Mouse (Mus musculus): ENCODE data around the gene Abl1. TPM values are rescaled to one million over a fixed set of nuclear protein-coding genes. Genes with fewer than 3 reads are reported as not detected.

The Abl1 gene
- polyA plus RNA-seq, 1 experiment = 44.8 TPM

DNA sequence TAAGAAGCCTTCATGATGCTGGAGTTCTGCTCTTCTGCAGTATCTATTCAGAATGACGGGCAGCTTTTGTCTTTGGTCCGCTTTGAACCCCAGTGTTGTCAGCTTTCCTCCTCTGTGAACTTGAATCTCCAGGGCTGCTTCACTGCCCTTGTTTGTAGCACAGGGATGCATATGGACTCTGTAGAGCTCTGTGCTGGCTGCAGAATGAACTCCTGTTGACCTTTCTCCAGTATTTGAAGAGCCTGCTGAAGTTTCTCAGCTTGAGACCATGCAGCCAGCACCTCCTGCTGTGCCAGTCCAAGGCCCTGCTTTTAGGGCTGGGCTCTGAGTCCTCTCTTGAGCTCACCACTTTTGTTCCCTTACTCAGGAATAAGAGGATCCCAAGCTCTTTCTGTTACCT, 74.7 kb downstream of the Abl1 start:
- TF ChIP-seq POLR2A (IDR thresholded peaks at IDR 0.05; ENCODE audit: insufficient read depth, low read length) (no peak), EP300 (IDR thresholded peaks at IDR 0.05; ENCODE audit: insufficient read depth, low read depth, low read length) (0 out of 2 replicates have a peak, but pooled peaks have one; percentile 8)
- Histone ChIP-seq H3K4me3 (ENCODE audit: low read depth, low read length) (no peak overlapping the region), H3K27me3 (ENCODE audit: control insufficient read depth, insufficient read depth, low read length, poor library complexity, severe bottlenecking) (no peaks in the 10 kb centered on the region), H3K9me3 (replicated peaks; ENCODE audit: control insufficient read depth, insufficient read depth, low read length, poor library complexity, severe bottlenecking) (no peaks in the 10 kb centered on the region), H3K27ac (ENCODE audit: insufficient read depth, low read length) (no peak overlapping the region), H3K36me3 (ENCODE audit: control insufficient read depth, insufficient read depth, low read length, poor library complexity, severe bottlenecking) (no peaks in the 10 kb centered on the region), H3K9ac (ENCODE audit: low read depth, poor library complexity, severe bottlenecking) (no peak overlapping the region), H3K4me1 (ENCODE audit: control insufficient read depth, insufficient read depth, low read length) (peaks cover 4% of the 10 kb centered on the region)

DNA sequence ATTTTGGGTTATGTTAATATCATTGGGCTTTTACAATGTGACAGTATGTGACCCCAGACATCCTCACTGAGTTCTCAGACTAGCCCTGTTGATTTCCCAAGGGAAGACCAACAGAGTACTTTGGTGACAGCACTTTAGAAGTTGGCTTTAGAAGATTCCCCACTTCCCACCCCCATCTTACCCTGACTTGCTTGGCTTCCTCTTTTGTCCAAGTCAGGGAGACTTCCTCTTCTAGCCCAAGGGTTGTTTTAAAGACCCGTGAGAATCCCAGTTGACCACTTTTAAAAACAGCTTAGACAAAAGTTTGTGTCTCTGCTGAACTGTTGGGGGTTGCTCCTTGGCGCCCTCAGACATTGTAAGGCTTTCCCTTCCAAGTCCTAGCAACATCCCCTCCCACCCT, 75.1 kb downstream of the Abl1 start:
- H3K4me3 ChIP-seq (ENCODE audit: low read depth, low read length) = no peak overlapping the region
- no peak overlapping the region for H3K27ac ChIP-seq (ENCODE audit: insufficient read depth, low read length)

DNA sequence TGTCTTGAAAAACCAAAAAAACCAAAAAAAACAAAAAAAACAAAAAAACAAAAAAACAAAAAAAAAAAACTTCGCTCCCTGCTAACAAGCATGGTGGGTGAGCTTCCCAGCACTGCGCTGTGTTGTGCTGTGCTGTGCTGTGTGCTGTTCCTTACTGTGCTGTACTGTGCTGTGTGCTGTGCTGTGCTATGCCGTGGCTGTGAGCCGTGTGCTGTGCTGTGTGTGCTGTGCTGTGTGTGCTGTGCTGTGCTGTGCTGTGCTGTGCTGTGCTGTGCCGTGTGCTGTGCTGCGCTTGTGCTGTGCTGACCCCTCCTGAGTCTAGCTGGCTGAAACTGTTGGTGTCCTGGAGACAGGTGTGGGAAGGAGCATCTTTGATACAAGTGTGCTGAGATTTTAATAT, 78.9 kb downstream of the Abl1 start:
- Histone ChIP-seq H3K9ac (ENCODE audit: low read depth, poor library complexity, severe bottlenecking) (no peak overlapping the region), H3K4me1 (ENCODE audit: control insufficient read depth, insufficient read depth, low read length) (peaks cover 7% of the 10 kb centered on the region)
- TF ChIP-seq CTCF (IDR thresholded peaks at IDR 0.05; ENCODE audit: low read depth, low read length) (no peak), EP300 (IDR thresholded peaks at IDR 0.05; ENCODE audit: insufficient read depth, low read depth, low read length) (no peak), POLR2A (IDR thresholded peaks at IDR 0.05; ENCODE audit: insufficient read depth, low read length) (no peak)

More for the DNA sequence above, 75.1 kb downstream of the Abl1 start:
- Histone ChIP-seq H3K27me3 (ENCODE audit: control insufficient read depth, insufficient read depth, low read length, poor library complexity, severe bottlenecking) (no peaks in the 10 kb centered on the region), H3K4me1 (ENCODE audit: control insufficient read depth, insufficient read depth, low read length) (peaks cover 4% of the 10 kb centered on the region), H3K9ac (ENCODE audit: low read depth, poor library complexity, severe bottlenecking) (no peak overlapping the region), H3K36me3 (ENCODE audit: control insufficient read depth, insufficient read depth, low read length, poor library complexity, severe bottlenecking) (no peaks in the 10 kb centered on the region), H3K9me3 (replicated peaks; ENCODE audit: control insufficient read depth, insufficient read depth, low read length, poor library complexity, severe bottlenecking) (no peaks in the 10 kb centered on the region)
- TF ChIP-seq EP300 (IDR thresholded peaks at IDR 0.05; ENCODE audit: insufficient read depth, low read depth, low read length) (no peak), CTCF (IDR thresholded peaks at IDR 0.05; ENCODE audit: low read depth, low read length) (no peak), POLR2A (IDR thresholded peaks at IDR 0.05; ENCODE audit: insufficient read depth, low read length) (no peak)

DNA sequence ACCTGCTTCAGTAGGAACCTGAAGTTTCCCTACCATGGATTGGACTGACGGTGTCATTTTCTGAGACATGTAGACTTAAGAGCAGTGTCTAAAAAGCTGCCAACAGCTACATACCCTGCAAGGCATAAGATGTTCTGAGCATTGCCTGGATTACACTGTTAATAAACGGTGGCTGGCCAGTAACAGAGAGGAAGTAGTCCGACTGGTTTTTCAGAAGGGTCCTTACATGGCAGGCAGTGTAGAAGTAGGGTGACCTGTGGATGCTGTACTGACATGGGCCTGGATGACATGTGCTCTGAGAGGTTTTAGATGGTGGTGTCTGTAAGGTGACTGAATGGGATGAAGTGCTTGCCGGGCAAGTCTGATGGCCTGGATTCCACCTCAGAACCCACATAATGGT, 79.6 kb downstream of the Abl1 start:
- Histone ChIP-seq H3K27ac (ENCODE audit: insufficient read depth, low read length) (no peak overlapping the region), H3K9me3 (replicated peaks; ENCODE audit: control insufficient read depth, insufficient read depth, low read length, poor library complexity, severe bottlenecking) (no peaks in the 10 kb centered on the region), H3K9ac (ENCODE audit: low read depth, poor library complexity, severe bottlenecking) (no peak overlapping the region), H3K36me3 (ENCODE audit: control insufficient read depth, insufficient read depth, low read length, poor library complexity, severe bottlenecking) (no peaks in the 10 kb centered on the region), H3K4me1 (ENCODE audit: control insufficient read depth, insufficient read depth, low read length) (peaks cover 7% of the 10 kb centered on the region), H3K4me3 (ENCODE audit: low read depth, low read length) (no peak overlapping the region), H3K27me3 (ENCODE audit: control insufficient read depth, insufficient read depth, low read length, poor library complexity, severe bottlenecking) (no peaks in the 10 kb centered on the region)
- TF ChIP-seq CTCF (IDR thresholded peaks at IDR 0.05; ENCODE audit: low read depth, low read length) (no peak), POLR2A (IDR thresholded peaks at IDR 0.05; ENCODE audit: insufficient read depth, low read length) (no peak), EP300 (IDR thresholded peaks at IDR 0.05; ENCODE audit: insufficient read depth, low read depth, low read length) (no peak)

More for the DNA sequence above, 78.9 kb downstream of the Abl1 start:
- Histone ChIP-seq H3K36me3 (ENCODE audit: control insufficient read depth, insufficient read depth, low read length, poor library complexity, severe bottlenecking) (no peaks in the 10 kb centered on the region), H3K27ac (ENCODE audit: insufficient read depth, low read length) (no peak overlapping the region), H3K27me3 (ENCODE audit: control insufficient read depth, insufficient read depth, low read length, poor library complexity, severe bottlenecking) (no peaks in the 10 kb centered on the region), H3K9me3 (replicated peaks; ENCODE audit: control insufficient read depth, insufficient read depth, low read length, poor library complexity, severe bottlenecking) (no peaks in the 10 kb centered on the region), H3K4me3 (ENCODE audit: low read depth, low read length) (no peak overlapping the region)

- Histone ChIP-seq H3K4me3 (ENCODE audit: low read depth, low read length) (no peak overlapping the region), H3K27ac (ENCODE audit: insufficient read depth, low read length) (no peak overlapping the region), H3K4me1 (ENCODE audit: control insufficient read depth, insufficient read depth, low read length) (peaks cover 7% of the 10 kb centered on the region), H3K27me3 (ENCODE audit: control insufficient read depth, insufficient read depth, low read length, poor library complexity, severe bottlenecking) (no peaks in the 10 kb centered on the region), H3K36me3 (ENCODE audit: control insufficient read depth, insufficient read depth, low read length, poor library complexity, severe bottlenecking) (no peaks in the 10 kb centered on the region), H3K9ac (ENCODE audit: low read depth, poor library complexity, severe bottlenecking) (no peak overlapping the region), H3K9me3 (replicated peaks; ENCODE audit: control insufficient read depth, insufficient read depth, low read length, poor library complexity, severe bottlenecking) (no peaks in the 10 kb centered on the region)
- no peak for TF ChIP-seq CTCF (IDR thresholded peaks at IDR 0.05; ENCODE audit: low read depth, low read length)
- no peak for TF ChIP-seq POLR2A (IDR thresholded peaks at IDR 0.05; ENCODE audit: insufficient read depth, low read length)
Measured at GRCm38 (mm10) chr2:31769115-31769514, 80.9 kb downstream of the Abl1 start.

GRCm38 (mm10) chr2:31769631-31770111, 81.5 kb downstream of the Abl1 start:
- H3K36me3 ChIP-seq (ENCODE audit: control insufficient read depth, insufficient read depth, low read length, poor library complexity, severe bottlenecking) = no peaks in the 10 kb centered on the region
- no peak for TF ChIP-seq CTCF (IDR thresholded peaks at IDR 0.05; ENCODE audit: low read depth, low read length)
- no peak for TF ChIP-seq POLR2A (IDR thresholded peaks at IDR 0.05; ENCODE audit: insufficient read depth, low read length)
- TF ChIP-seq EP300 (IDR thresholded peaks at IDR 0.05; ENCODE audit: insufficient read depth, low read depth, low read length) = no peak
- no peak overlapping the region for H3K27ac ChIP-seq (ENCODE audit: insufficient read depth, low read length)
- H3K4me3 ChIP-seq (ENCODE audit: low read depth, low read length) = no peak overlapping the region
- H3K9me3 ChIP-seq (replicated peaks; ENCODE audit: control insufficient read depth, insufficient read depth, low read length, poor library complexity, severe bottlenecking) = no peaks in the 10 kb centered on the region
- H3K9ac ChIP-seq (ENCODE audit: low read depth, poor library complexity, severe bottlenecking) = no peak overlapping the region
- H3K27me3 ChIP-seq (ENCODE audit: control insufficient read depth, insufficient read depth, low read length, poor library complexity, severe bottlenecking) = no peaks in the 10 kb centered on the region
- peaks cover 7% of the 10 kb centered on the region for H3K4me1 ChIP-seq (ENCODE audit: control insufficient read depth, insufficient read depth, low read length)

Measured in ES-Bruce4 (cell line).